Mouse (Mus musculus) thymus, postnatal 14 days (tissue): ENCODE data around the gene Atp1a4.

Experiments
- DNase-seq: peaks from one replicate; pipeline ENCODE4 v3.0.0; 2021

The Atp1a4 gene

GRCm38 (mm10) chr1:172218164-172218910 lies 39.9 kb downstream of the Atp1a4 start:
- no peak for DNase-seq

- DNase-seq, result peak; percentile 93
Measured at GRCm38 (mm10) chr1:172217148-172217547, 41.1 kb downstream of the Atp1a4 start.

GRCm38 (mm10) chr1:172214748-172215147 lies 43.5 kb downstream of the Atp1a4 start:
- no peak for DNase-seq

GRCm38 (mm10) chr1:172213771-172214170 lies 44.4 kb downstream of the Atp1a4 start:
- no peak for DNase-seq

- DNase-seq, result no peak
Measured at GRCm38 (mm10) chr1:172212776-172213175, 45.4 kb downstream of the Atp1a4 start.

GRCm38 (mm10) chr1:172207111-172207584 lies 51.1 kb downstream of the Atp1a4 start:
- no peak for DNase-seq

GRCm38 (mm10) chr1:172206141-172206917 lies 51.9 kb downstream of the Atp1a4 start, which contains the start of gene Pea15a:
Gene Pea15a, minus strand, starts transcription at chr1:172206804.
- peak; percentile 76 for DNase-seq

- no peak for DNase-seq
Measured at GRCm38 (mm10) chr1:172205741-172206087, 52.5 kb downstream of the Atp1a4 start.

- no peak for DNase-seq
Measured at GRCm38 (mm10) chr1:172204814-172205740, 53.1 kb downstream of the Atp1a4 start.

GRCm38 (mm10) chr1:172204033-172204813 lies 54.0 kb downstream of the Atp1a4 start:
- DNase-seq, result no peak

- DNase-seq, result no peak
Measured at GRCm38 (mm10) chr1:172203566-172203965, 54.6 kb downstream of the Atp1a4 start.

- DNase-seq, result no peak
Measured at GRCm38 (mm10) chr1:172202894-172203522, 55.2 kb downstream of the Atp1a4 start.

- no peak for DNase-seq
Measured at GRCm38 (mm10) chr1:172201967-172202880, 56.0 kb downstream of the Atp1a4 start.

- no peak for DNase-seq
Measured at GRCm38 (mm10) chr1:172200871-172201447, 57.3 kb downstream of the Atp1a4 start.

GRCm38 (mm10) chr1:172200161-172200560 lies 58.1 kb downstream of the Atp1a4 start:
- DNase-seq, result no peak

- no peak for DNase-seq
Measured at GRCm38 (mm10) chr1:172198996-172199395, 59.2 kb downstream of the Atp1a4 start.

GRCm38 (mm10) chr1:172198316-172198715 lies 59.9 kb downstream of the Atp1a4 start:
- DNase-seq, result no peak

GRCm38 (mm10) chr1:172197851-172198250 lies 60.4 kb downstream of the Atp1a4 start:
- no peak for DNase-seq

- no peak for DNase-seq
Measured at GRCm38 (mm10) chr1:172197146-172197545, 61.1 kb downstream of the Atp1a4 start.

GRCm38 (mm10) chr1:172194435-172194834 lies 63.8 kb downstream of the Atp1a4 start:
- DNase-seq, result no peak
